Mouse (Mus musculus) myocyte (in vitro differentiated cells): ENCODE results near the gene Gm49661.
A peak's percentile ranks its signal among the peaks of the same experiment; 100 is the strongest.

Experiments
- CEBPB ChIP-seq: IDR thresholded peaks from 2 replicates; pipeline ENCODE4 v1.6.1; 2011; ENCODE audit warnings: mild to moderate bottlenecking, moderate library complexity; ENCODE audit not compliant: poor library complexity, insufficient read depth, severe bottlenecking
- E2F4 ChIP-seq: IDR thresholded peaks from one replicate; pipeline ENCODE4 v1.6.1; 2011; ENCODE audit warnings: mild to moderate bottlenecking, control low read depth, moderate library complexity; ENCODE audit not compliant: insufficient read depth
- MAX ChIP-seq: IDR thresholded peaks from one replicate; pipeline ENCODE4 v1.6.1; 2011; ENCODE audit warnings: low read depth, mild to moderate bottlenecking, control low read depth
- MYOD1 ChIP-seq, 3 experiments: IDR thresholded peaks; one replicate each; pipeline ENCODE4 v1.6.1; 2011; ENCODE audit warnings: control low read depth in 2 of 3, low read depth in 2 of 3, mild to moderate bottlenecking in 2 of 3, moderate library complexity in 1 of 3; ENCODE audit not compliant: insufficient read length in 2 of 3, control insufficient read depth in 1 of 3
- POLR2A ChIP-seq: IDR thresholded peaks from one replicate; pipeline ENCODE4 v1.6.1; 2011; ENCODE audit warnings: low read depth, mild to moderate bottlenecking, control low read depth, moderate library complexity; ENCODE audit not compliant: insufficient read length
- POLR2AphosphoS2 ChIP-seq: IDR thresholded peaks from one replicate; pipeline ENCODE4 v1.6.1; 2011; ENCODE audit warnings: low read depth, control low read depth; ENCODE audit not compliant: insufficient read length
- REST ChIP-seq: IDR thresholded peaks from one replicate; pipeline ENCODE4 v1.6.1; 2011; ENCODE audit warnings: mild to moderate bottlenecking, control low read depth, moderate library complexity; ENCODE audit not compliant: insufficient read depth, insufficient read length
- USF1 ChIP-seq: IDR thresholded peaks from one replicate; pipeline ENCODE4 v1.6.1; 2011; ENCODE audit warnings: low read depth, mild to moderate bottlenecking, control low read depth, moderate library complexity

GRCm38 (mm10) chr8:84990349-84990748, 21.1 kb upstream of the Gm49661 start, which contains the start of gene Hook2:
- TF ChIP-seq POLR2AphosphoS2 (peak; percentile 71), REST (no peak), MYOD1 (IDR thresholded peaks at IDR 0.05; ENCODE audit: control insufficient read depth in 1 of 3, insufficient read length in 2 of 3, low read depth in 2 of 3) (no peak), POLR2A (peak; percentile 75), MAX (no peak), USF1 (peak; percentile 95), E2F4 (no peak), CEBPB (peak; percentile 26; the same call in 1 of the 2 replicates)
